Mouse (Mus musculus) liver, adult (tissue): ENCODE measurements around the gene Syt5.
"Not testable (repeated sequence)": the region's sequence is repeated elsewhere in the genome, so short reads cannot be mapped to it uniquely, and the experiment has no call there.

Experiments used
- GATA4 ChIP-seq: IDR thresholded peaks from 2 replicates; pipeline ENCODE4 v1.6.1; 2014; ENCODE audit warnings: mild to moderate bottlenecking, low read length; ENCODE audit not compliant: insufficient replicate concordance

Gene Syt5

DNA sequence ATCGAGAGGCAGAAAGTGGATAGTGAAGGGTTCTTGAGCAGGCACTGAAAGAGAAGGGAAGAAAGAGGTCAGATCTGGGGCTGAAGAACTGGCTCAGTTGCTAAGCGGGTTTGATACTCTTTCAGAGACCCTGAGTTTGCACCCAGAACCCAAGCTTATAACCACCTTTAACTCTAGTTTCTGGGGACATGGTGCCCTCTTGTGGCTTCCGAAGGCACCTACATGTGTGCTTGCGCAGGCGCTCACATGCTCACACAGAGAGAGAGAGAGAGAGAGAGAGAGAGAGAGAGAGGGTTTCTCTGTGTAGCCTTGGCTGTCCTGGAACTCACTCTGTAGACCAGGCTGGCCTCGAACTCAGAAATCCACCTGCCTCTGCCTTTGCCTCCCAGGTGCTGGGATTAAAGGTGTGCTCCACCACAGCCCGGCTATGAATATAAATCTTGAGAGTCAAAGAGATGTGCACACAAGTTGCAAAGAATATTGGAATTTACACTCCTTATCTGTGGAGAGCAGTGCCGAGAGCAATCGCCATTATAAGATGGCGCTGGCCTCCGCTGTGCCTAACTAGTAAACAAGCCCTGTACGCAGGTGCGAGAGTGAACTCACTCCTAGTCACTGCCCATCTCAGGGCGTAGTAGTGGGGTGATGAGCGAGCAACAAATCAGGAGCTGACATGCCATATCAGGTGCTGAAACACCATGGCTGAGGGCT is 23.0 kb downstream of the Syt5 start, which contains the start of gene Tnni3:
Gene Tnni3, minus strand, starts transcription at position 18 of the 711 bp plus-strand sequence.
- not testable (repeated sequence) for TF ChIP-seq GATA4

DNA sequence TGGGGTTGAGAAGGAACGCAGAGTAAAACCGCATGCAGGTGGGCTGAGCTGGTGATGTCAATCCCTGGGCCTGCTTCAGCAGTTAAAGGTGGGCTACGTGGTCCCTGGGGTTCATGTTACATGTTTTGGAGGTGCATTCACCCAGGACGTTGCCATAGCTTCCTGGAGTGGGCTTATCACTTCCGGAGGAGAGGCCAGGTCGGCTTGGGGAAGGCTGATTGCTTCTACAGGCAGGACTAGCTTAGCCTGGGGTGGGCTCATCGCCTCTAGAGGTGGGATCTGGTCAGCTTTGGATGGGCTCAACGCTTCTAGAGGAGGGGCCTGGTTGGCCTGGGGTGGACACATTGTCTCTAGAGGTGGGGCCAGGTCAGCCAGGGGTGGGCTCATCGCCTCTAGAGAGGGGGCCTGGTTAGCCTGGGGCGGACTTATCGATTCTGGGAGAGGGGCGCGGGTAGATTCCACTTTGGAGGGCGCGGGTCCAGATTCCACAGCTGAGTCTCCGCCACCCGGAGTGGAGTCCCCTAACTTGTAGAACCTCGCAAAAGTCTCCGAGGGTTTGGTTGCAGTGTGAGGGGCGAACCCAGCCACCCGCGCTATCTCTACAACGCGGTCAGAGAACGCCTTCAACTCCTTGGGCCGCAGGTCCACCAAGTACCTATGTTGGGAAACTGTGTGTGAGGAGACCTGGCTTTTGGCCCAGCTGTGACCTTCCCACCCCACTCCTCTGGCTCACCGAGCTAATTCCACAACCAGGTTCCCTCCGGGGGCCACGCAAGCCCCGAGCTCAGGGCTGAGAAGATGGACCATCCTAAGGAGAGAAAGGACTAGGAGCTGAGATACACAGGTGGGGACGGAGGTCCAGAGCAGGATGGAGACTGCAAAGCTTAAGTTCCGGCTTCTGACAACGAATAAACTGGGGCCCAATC is 23.9 kb downstream of the Syt5 start:
- TF ChIP-seq GATA4: no peak

DNA sequence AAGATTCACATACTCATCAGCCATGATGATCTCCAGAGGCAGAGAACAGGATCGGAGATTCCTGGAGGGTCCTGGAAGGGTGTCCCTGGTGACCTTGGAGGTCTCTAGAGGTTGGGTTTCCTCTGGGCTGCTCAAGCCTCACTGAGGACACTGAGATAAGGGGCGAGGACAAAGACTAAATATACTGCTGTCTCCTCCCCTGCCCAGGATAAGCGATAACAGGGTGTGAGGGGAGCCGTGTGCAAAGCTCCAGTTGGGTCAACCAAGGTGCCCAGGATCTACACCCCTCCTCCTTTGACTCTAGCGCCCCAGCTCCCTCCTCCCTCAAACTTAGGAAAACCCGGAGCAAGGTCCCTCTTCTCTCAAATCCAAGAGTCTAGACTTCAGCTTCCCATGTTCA is 25.0 kb downstream of the Syt5 start:
- TF ChIP-seq GATA4: no peak

DNA sequence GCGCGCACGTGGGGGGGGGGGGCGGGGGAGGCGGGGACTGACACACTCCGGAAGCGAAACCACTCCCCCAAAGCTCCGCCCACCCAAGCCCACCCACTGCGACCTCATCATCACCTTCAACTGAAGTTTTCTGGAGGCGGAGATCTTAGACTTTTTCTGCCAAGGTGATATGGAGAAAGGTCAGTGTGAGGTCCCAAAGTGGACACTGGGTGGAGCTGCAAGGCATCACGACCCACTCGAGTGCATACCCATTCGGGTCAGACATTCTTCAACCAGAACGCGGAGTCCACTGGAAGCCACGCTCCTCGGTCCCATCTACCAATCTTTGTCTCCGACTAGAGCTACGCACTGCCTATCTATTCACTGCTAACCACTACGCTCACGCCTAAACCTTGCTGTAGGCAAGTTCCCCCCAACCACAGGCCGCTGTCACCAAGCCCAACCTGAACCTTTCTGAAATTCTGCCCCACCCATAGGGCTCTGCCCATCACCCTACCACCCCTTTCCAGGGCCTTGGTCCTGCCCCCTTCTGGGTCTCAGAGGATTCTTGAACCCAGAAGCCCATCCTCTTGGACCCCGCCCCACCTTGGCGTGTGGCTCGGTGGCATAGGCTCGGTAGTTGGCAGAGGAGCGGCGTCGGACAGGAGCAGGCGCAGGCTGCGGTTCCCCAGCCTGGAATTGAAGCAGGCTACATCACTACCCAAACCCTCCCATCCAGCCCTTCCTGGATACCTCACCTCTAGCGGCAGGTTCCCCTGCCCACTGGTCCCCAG is 25.9 kb downstream of the Syt5 start:
- no peak for TF ChIP-seq GATA4

DNA sequence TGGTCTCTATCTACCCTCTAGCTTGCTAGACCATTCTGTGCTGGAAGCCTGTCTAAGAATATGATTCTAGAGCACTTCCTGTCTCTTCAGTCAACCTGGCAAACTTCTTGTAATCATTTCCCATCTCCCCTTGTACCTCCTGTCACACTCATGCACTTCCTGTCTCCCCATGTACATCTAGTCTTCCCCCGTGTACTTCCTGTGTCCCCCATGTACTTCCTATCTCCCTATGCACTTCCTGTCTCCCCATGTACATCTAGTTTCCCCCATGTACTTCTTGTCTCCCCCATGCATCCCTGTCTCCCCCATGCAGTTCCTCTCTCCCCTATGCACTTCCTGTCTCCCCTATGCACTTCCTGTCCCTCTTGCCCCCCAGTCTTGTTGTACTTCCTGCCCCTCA is 28.9 kb downstream of the Syt5 start:
- TF ChIP-seq GATA4: no peak

DNA sequence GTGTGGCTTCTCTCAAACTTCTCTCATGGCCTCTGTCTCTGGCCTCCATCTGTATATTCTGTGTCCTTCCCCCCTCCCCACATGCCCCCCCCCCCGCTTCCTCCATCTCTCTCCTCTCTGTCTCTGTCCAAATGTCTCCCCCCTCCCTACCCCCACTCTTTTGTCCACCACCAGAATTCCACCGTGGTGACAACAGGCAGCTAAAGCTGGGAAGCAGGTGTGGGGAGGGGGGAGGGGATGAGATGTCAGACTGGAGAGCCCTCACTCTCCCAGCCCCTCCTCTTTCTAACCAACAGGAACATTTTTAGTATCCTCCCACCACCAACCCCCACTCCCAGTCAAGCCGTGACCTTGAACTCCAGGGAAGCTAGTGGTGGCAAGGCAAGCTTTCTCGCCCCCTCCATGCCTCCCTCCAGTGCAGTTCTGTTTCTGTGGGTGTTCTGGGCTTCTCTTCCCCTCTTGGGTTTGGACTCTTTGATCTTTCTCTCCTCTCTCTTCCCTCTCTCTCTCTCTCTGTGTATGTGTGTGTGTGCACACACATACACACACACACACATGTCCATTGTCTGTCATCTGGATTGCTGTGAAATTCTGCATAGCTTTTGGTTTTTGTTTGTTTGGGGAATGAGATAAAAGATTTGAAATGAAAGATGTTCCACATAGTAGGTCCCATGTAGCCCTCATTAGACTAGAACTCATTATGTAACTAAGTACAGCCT is 30.9 kb downstream of the Syt5 start, which contains the start of gene Tnnt1:
Gene Tnnt1, minus strand, starts transcription at position 51 of the 719 bp plus-strand sequence.
- no peak for TF ChIP-seq GATA4

DNA sequence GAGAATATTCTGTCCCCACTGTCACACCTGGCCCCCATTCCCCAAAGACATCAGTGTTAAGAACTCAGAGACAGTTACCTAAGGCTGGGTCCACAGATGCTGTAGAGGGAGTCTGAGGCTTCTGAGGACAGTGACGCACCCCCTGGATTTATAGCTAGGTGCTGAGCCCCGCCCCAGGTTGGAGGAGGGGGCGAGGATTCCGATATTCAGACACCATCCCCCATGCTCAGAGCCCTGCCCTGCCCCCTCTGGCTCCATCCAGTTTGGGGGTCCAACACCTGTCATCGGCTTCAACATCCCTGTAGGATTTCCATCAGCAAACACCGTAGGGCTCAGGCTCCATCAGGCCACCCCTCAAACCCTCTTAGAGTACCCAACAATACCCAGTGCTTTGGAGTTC is 31.5 kb downstream of the Syt5 start:
- no peak for TF ChIP-seq GATA4

DNA sequence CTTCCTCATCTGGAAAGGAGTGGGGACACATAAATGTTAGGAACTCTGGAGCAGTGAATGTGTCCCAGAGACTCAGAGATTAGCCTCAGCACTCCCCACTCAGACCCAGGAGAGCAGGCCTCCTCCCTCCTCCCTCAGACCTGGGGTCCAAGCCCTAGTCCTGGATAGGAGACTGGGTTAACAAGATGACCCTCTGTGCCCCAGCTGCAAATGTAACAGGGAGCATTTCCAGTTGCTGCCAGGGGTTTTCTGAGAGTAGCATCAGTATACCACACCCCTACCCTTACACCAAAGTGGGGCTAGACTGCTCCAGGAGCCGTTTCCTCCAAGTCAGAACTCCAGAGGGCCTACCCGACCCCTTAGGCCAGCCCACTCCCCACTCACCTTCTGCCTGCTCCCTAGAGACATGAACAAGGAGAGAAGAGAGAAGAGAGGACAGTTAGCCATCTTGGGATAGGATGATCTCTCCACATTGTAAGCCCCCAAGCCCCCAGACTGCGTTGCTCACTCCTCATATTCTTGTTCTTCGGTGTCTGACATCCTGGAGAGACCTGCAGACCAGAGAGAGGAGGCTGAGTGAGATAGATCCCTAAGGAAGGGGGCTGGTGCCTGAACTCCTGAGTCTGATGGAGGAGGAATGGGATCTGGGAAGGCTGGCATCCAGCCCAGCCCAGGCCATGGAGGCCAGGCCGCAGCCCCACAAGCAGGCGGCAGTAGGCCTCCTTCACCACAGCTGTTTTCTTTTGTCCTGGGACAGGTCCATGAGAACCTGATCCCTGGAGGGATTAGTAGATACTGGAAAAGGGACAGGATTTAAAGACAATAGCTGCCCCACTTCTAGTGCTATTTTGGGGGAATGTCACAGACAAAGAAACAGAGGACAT is 33.3 kb downstream of the Syt5 start:
- TF ChIP-seq GATA4: no peak

DNA sequence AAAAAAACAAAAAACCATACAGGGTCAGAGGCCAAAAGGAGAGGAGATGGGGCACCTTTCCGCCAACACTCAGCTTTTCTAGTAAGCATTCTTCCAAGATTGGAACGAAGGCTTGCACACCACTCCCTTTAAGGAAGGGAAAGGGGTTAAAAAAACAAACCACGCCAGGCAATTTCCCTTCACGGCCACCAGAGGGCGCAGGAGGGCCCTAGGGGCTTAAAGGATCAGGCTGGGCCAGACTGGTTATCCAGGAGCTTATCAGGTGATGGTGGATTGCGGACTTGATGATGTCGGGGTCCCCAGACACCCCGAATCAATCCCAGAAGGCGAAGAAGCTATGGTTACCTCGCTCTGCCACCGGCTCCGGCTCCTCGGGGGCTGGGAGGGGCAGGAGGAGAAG is 34.1 kb downstream of the Syt5 start:
- TF ChIP-seq GATA4: no peak

DNA sequence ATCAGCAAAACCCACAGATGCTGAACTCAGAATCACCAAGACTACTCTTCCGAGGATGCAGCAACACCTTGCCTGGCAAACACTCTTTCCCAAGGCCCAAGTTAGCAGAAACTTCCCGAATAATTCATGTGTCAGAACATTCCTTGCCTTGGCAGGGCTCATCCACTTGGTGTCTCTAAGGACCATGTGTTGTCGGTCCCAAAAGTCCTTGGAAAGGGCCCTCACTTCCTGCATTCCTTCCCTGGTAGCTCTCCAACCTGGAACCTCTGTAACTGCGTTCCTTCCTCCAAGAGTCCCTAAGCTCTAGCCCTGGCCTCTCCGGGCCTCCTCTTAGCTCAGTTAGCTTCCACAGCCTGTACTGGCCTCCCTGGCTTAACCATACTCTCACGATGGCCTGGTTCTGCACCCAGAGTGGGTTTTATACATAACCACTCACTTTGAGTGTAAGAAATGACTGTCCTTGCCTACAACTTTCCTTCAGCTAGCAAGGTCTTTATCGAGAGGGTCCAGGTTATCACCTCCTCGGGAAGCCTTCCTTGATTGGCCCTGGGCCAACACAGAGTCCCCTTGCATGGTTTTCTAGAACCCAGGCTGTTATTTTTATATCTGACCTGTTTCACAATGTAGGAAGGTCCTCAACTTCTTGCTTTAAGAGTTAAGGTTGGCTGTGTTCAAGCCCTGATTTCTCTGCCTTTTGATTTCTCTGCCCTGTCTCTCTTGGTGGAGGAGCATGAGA is 35.7 kb downstream of the Syt5 start:
- TF ChIP-seq GATA4: no peak

DNA sequence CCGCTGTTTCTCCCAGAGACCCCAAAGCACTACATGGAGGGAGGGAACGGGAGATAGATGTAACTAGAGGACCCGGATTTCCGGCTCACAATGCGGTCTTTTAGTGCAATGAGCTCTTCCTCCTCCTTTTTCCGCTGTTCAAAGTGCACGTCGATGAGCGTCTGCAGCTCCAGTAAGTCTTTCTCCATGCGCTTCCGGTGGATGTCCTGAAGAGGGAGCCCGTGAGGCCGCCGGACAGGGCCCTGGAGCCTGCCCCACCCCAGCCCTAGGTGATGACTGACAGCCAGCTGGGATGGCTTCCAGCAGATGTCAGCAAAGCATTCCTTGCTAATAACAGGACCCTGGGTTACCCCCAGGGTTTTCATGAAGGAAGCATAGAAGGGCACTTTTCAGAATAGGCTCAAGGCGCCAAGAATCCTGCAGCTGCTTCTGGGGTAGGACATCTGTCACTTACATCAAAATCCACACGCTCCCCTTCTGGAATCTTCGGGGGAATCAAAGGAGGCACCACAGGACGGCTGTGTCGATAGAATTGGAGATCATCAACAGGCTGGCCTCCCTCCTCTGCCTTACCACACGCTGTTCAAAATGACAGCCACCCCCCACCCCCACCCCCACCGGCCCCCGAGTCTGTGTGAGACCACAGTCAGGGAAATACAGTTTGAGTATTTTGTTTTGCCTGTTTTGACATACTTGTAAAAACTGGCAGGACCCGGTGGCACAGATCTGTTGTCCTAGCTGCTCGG is 37.3 kb downstream of the Syt5 start:
- no peak for TF ChIP-seq GATA4

DNA sequence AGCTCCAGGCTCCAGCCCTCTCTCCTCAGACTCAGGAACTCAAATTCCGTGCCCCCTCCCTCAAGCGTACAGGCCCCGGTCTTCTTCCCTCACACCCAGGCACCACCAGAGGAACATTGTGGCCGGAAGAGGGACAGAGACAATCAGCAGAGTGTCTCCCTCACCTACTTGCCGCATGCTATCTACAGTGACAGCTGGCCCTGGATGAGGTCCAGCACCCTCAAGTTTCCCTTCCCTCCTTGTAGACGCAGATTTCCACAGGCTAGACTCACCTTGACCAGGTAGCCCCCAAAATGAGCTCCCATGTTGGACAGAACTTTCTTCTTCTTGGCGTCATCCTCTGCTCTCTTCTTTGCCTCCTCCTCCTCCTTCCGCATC is 38.6 kb downstream of the Syt5 start:
- TF ChIP-seq GATA4: no peak
